Mouse (Mus musculus): Measurements from ENCODE around the gene 5730596B20Rik.

DNA sequence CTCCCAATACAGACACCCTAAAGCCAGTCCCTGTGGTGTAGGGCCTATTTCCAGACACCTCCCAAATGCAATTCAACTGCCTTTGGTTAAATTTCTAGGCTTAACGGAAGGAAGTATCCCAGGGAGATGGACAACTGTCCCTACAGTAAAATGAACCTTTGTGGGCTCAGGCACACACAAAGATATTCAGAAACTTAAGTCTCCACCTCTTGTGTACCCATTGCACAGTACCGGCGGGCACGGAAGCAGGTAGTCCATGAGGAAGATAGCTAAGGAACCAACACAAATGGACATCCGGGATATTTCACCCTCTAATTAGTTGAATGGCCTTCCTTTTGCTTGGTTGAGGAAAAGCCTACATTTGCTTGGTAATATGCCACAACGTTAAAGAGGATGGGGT is 907 bp upstream of the 5730596B20Rik start:
- no peak for TF ChIP-seq CTCF (conservative IDR thresholded peaks at IDR 0.05; ENCODE audit: low read length)
- no peak for TF ChIP-seq NANOG (IDR thresholded peaks at IDR 0.05; ENCODE audit: borderline replicate concordance, low read length)
